Mouse (Mus musculus) stomach, postnatal 0 days (tissue): ENCODE data around the gene Ap2a1.

Experiments used
- CTCF ChIP-seq: IDR thresholded peaks from 2 replicates; pipeline ENCODE4 v1.5.1; 2016; ENCODE audit warnings: antibody characterized with exemption, low read depth, mild to moderate bottlenecking, moderate library complexity
- EP300 ChIP-seq: optimal IDR thresholded peaks from 2 replicates; pipeline ENCODE3; 2016; ENCODE audit warnings: antibody characterized with exemption

DNA sequence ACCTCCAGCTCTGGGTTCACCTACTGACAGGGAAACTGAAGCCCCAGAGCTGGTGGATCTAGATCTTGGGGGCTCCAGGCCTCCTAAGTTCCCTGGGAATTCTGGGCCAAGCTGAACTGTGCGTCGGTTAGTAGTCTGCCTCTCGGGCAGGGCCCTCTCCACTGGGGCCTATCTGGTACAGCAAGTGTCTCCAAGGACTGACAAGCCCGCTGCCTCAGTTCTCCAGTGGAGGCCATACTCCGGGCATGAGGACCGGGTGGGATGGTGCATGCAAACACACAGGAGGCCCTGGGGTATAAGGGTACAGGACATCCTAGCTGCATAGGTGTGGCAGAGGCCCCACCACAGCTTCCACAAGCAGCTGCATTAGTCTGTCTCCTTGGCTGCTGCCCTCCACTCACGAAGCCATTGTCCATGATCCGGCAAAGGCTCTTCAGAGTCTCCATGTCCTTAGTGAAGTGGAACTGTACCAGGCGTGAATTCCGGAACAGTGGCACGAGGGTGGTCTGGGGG is 65.3 kb downstream of the Ap2a1 start:
- TF ChIP-seq CTCF (no peak), EP300 (no peak)
